Mouse (Mus musculus) myocyte (in vitro differentiated cells): ENCODE data around the gene Svop. TPM values are rescaled to one million over a fixed set of nuclear protein-coding genes. Genes with fewer than 3 reads are reported as not detected.

Experiments used
- H3K27me3 ChIP-seq: one replicate; pipeline ENCODE4 v1.6.1; 2011; ENCODE audit not compliant: control insufficient read depth, insufficient read depth, insufficient read length
- H3K36me3 ChIP-seq: one replicate; pipeline ENCODE4 v1.6.1; 2011; ENCODE audit not compliant: control insufficient read depth, insufficient read depth
- H3K4me2 ChIP-seq: one replicate; pipeline ENCODE4 v1.6.1; 2011; ENCODE audit warnings: low read depth, control low read depth
- H3K4me3 ChIP-seq: one replicate; pipeline ENCODE4 v1.5.1; 2011; ENCODE audit warnings: mild to moderate bottlenecking, control low read depth, moderate library complexity
- H3K79me2 ChIP-seq: one replicate; pipeline ENCODE4 v1.6.1; 2011; ENCODE audit not compliant: control insufficient read depth, insufficient read depth
- H3ac ChIP-seq: one replicate; pipeline ENCODE4 v1.6.1; 2011; ENCODE audit not compliant: control insufficient read depth, insufficient read length
- CEBPB ChIP-seq: IDR thresholded peaks from 2 replicates; pipeline ENCODE4 v1.6.1; 2011; ENCODE audit warnings: mild to moderate bottlenecking, moderate library complexity; ENCODE audit not compliant: poor library complexity, insufficient read depth, severe bottlenecking
- E2F4 ChIP-seq: IDR thresholded peaks from one replicate; pipeline ENCODE4 v1.6.1; 2011; ENCODE audit warnings: mild to moderate bottlenecking, control low read depth, moderate library complexity; ENCODE audit not compliant: insufficient read depth
- MAX ChIP-seq: IDR thresholded peaks from one replicate; pipeline ENCODE4 v1.6.1; 2011; ENCODE audit warnings: low read depth, mild to moderate bottlenecking, control low read depth
- MYOD1 ChIP-seq, 3 experiments: IDR thresholded peaks; one replicate each; pipeline ENCODE4 v1.6.1; 2011; ENCODE audit warnings: control low read depth in 2 of 3, low read depth in 2 of 3, mild to moderate bottlenecking in 2 of 3, moderate library complexity in 1 of 3; ENCODE audit not compliant: insufficient read length in 2 of 3, control insufficient read depth in 1 of 3
- MYOG ChIP-seq, 3 experiments: IDR thresholded peaks; one replicate each; pipeline ENCODE4 v1.6.1; 2011; ENCODE audit warnings: control low read depth in 2 of 3, low read depth in 2 of 3, mild to moderate bottlenecking in 2 of 3; ENCODE audit not compliant: insufficient read length in 2 of 3, control insufficient read depth in 1 of 3, insufficient read depth in 1 of 3
- POLR2A ChIP-seq: IDR thresholded peaks from one replicate; pipeline ENCODE4 v1.6.1; 2011; ENCODE audit warnings: low read depth, mild to moderate bottlenecking, control low read depth, moderate library complexity; ENCODE audit not compliant: insufficient read length
- POLR2AphosphoS2 ChIP-seq: IDR thresholded peaks from one replicate; pipeline ENCODE4 v1.6.1; 2011; ENCODE audit warnings: low read depth, control low read depth; ENCODE audit not compliant: insufficient read length
- REST ChIP-seq: IDR thresholded peaks from one replicate; pipeline ENCODE4 v1.6.1; 2011; ENCODE audit warnings: mild to moderate bottlenecking, control low read depth, moderate library complexity; ENCODE audit not compliant: insufficient read depth, insufficient read length
- SRF ChIP-seq: IDR thresholded peaks from one replicate; pipeline ENCODE4 v1.6.1; 2011; ENCODE audit warnings: low read depth; ENCODE audit not compliant: control insufficient read depth, insufficient read length
- TCF12 ChIP-seq: IDR thresholded peaks from one replicate; pipeline ENCODE4 v1.6.1; 2011; ENCODE audit warnings: mild to moderate bottlenecking, control low read depth; ENCODE audit not compliant: poor library complexity, insufficient read depth, severe bottlenecking
- TCF3 ChIP-seq: IDR thresholded peaks from one replicate; pipeline ENCODE4 v1.6.1; 2011; ENCODE audit warnings: low read depth, control low read depth; ENCODE audit not compliant: insufficient read length
- USF1 ChIP-seq: IDR thresholded peaks from one replicate; pipeline ENCODE4 v1.6.1; 2011; ENCODE audit warnings: low read depth, mild to moderate bottlenecking, control low read depth, moderate library complexity
- polyA plus RNA-seq: library from polyadenylated mRNA; unstranded; fragments of >200 nt; fragmentation: generic; extraction: Trizol; gene quantifications from one replicate; pipeline ENCODE4 v1.2.1, GENCODE M21; 2012; ENCODE audit warnings: missing spikeins

The Svop gene
- polyA plus RNA-seq, 1 experiment, result 0.05 TPM

- no peak for TF ChIP-seq TCF12
- no peak for TF ChIP-seq USF1
- no peak for TF ChIP-seq SRF
- no peak for TF ChIP-seq REST
- no peak for TF ChIP-seq MAX
- TF ChIP-seq MYOD1 (IDR thresholded peaks at IDR 0.05; ENCODE audit: control insufficient read depth in 1 of 3, insufficient read length in 2 of 3, low read depth in 2 of 3), result no peak
- TF ChIP-seq MYOG (IDR thresholded peaks at IDR 0.05; ENCODE audit: control insufficient read depth in 1 of 3, insufficient read depth in 1 of 3, insufficient read length in 2 of 3, low read depth in 2 of 3), result no peak
- no peak for TF ChIP-seq POLR2AphosphoS2
- no peak for TF ChIP-seq POLR2A
- TF ChIP-seq CEBPB, result no peak
- no peak for TF ChIP-seq TCF3
- TF ChIP-seq E2F4, result no peak
- H3K27me3 ChIP-seq, result no peaks in the 10 kb centered on the region
- no peaks in the 10 kb centered on the region for H3K36me3 ChIP-seq
- peaks cover 23% of the 10 kb centered on the region for H3K79me2 ChIP-seq
- H3K4me3 ChIP-seq, result no peak overlapping the region
- no peak overlapping the region for H3K4me2 ChIP-seq
- H3ac ChIP-seq, result no peak overlapping the region
These were observed 107.2 kb downstream of the Svop start for GRCm38 (mm10) chr5:113984025-113984740.

GRCm38 (mm10) chr5:113983541-113983940 lies 107.8 kb downstream of the Svop start:
- Histone ChIP-seq H3K4me2 (no peak overlapping the region), H3K27me3 (no peaks in the 10 kb centered on the region), H3K79me2 (peaks cover 23% of the 10 kb centered on the region), H3K4me3 (no peak overlapping the region), H3K36me3 (no peaks in the 10 kb centered on the region), H3ac (no peak overlapping the region)
- TF ChIP-seq REST (no peak), CEBPB (no peak), SRF (no peak), E2F4 (no peak), TCF12 (no peak), POLR2AphosphoS2 (no peak), MYOG (IDR thresholded peaks at IDR 0.05; ENCODE audit: control insufficient read depth in 1 of 3, insufficient read depth in 1 of 3, insufficient read length in 2 of 3, low read depth in 2 of 3) (no peak), TCF3 (no peak), USF1 (no peak), MYOD1 (IDR thresholded peaks at IDR 0.05; ENCODE audit: control insufficient read depth in 1 of 3, insufficient read length in 2 of 3, low read depth in 2 of 3) (no peak), MAX (no peak), POLR2A (no peak)

GRCm38 (mm10) chr5:113981843-113982242 lies 109.5 kb downstream of the Svop start:
- TF ChIP-seq USF1 (no peak), MYOD1 (IDR thresholded peaks at IDR 0.05; ENCODE audit: control insufficient read depth in 1 of 3, insufficient read length in 2 of 3, low read depth in 2 of 3) (no peak), TCF3 (no peak), E2F4 (no peak), CEBPB (no peak), MYOG (IDR thresholded peaks at IDR 0.05; ENCODE audit: control insufficient read depth in 1 of 3, insufficient read depth in 1 of 3, insufficient read length in 2 of 3, low read depth in 2 of 3) (no peak)
- H3ac ChIP-seq, result no peak overlapping the region

GRCm38 (mm10) chr5:113981171-113981570 lies 110.2 kb downstream of the Svop start:
- no peaks in the 10 kb centered on the region for H3K27me3 ChIP-seq
- no peak for TF ChIP-seq MAX
- TF ChIP-seq TCF3, result no peak
- no peak for TF ChIP-seq TCF12
- no peak for TF ChIP-seq REST
- TF ChIP-seq E2F4, result no peak
- no peak for TF ChIP-seq MYOG (IDR thresholded peaks at IDR 0.05; ENCODE audit: control insufficient read depth in 1 of 3, insufficient read depth in 1 of 3, insufficient read length in 2 of 3, low read depth in 2 of 3)
- TF ChIP-seq POLR2A, result no peak
- no peak for TF ChIP-seq POLR2AphosphoS2
- no peak for TF ChIP-seq MYOD1 (IDR thresholded peaks at IDR 0.05; ENCODE audit: control insufficient read depth in 1 of 3, insufficient read length in 2 of 3, low read depth in 2 of 3)
- TF ChIP-seq SRF, result no peak
- no peak for TF ChIP-seq CEBPB
- TF ChIP-seq USF1, result no peak
- H3K4me2 ChIP-seq, result no peak overlapping the region
- peaks cover 14% of the 10 kb centered on the region for H3K79me2 ChIP-seq
- no peaks in the 10 kb centered on the region for H3K36me3 ChIP-seq
- no peak overlapping the region for H3ac ChIP-seq
- no peak overlapping the region for H3K4me3 ChIP-seq

More at GRCm38 (mm10) chr5:113981843-113982242, 109.5 kb downstream of the Svop start:
- Histone ChIP-seq H3K79me2 (peaks cover 14% of the 10 kb centered on the region), H3K4me2 (no peak overlapping the region), H3K36me3 (no peaks in the 10 kb centered on the region), H3K27me3 (no peaks in the 10 kb centered on the region), H3K4me3 (no peak overlapping the region)
